Mouse (Mus musculus): ENCODE results near the gene Tmem108.

GRCm38 (mm10) chr9:103761151-103761571 is 476 bp downstream of the Tmem108 start:
- TF ChIP-seq CTCF (IDR thresholded peaks at IDR 0.05; ENCODE audit: low read depth) = no peak
- no peak for TF ChIP-seq EP300 (IDR thresholded peaks at IDR 0.05; ENCODE audit: low read depth)

Measured in liver, postnatal 0 days (tissue).